ENCODE assay signal across 8 mouse cellular contexts in the genomic region with DNA sequence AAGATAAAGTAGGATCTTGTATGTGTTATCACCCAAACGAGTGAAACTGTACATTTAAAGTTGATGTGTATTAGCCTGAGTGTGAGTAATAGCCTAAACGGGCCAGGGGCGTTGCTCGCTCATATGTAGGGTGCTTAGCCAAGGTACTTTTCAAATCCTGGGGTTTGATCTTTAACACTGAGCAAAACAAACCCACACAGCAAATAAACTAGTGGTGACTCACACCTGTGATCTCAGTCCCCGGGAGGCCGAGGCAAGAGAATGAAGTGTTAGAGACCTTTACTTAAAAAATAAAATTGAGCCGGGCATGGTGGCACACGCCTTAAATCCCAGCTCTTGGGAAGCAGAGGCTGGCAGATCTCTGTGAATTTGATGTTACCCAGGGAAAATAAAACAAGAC. TPM values are rescaled to one million over a fixed set of nuclear protein-coding genes. Genes with fewer than 3 reads are reported as not detected.
A peak's percentile ranks its signal among the peaks of the same experiment; 100 is the strongest.
DNase-seq lines count a peak whose midpoint lies in the region; ATAC-seq lines count a peak whose summit lies in the region.

No protein-coding gene starts in this region.

- H3K9me3 ChIP-seq in liver, embryonic 11.5 days (ENCODE audit: control insufficient read depth, low read length): no peaks in the 10 kb centered on the region
- H3K9me3 ChIP-seq in embryonic facial prominence, embryonic 11.5 days (replicated peaks; ENCODE audit: control insufficient read depth, low read length): no peaks in the 10 kb centered on the region
- no peaks in the 10 kb centered on the region for H3K9me3 ChIP-seq in intestine, embryonic 14.5 days (ENCODE audit: control insufficient read depth, low read length)
- H3K9me3 ChIP-seq in neural tube, embryonic 14.5 days (ENCODE audit: control insufficient read depth, low read length): no peaks in the 10 kb centered on the region

- no peak overlapping the region for H3K27ac ChIP-seq in liver, embryonic 11.5 days (ENCODE audit: low read depth, low read length)
- no peak overlapping the region for H3K27ac ChIP-seq in embryonic facial prominence, embryonic 11.5 days (replicated peaks; ENCODE audit: low read depth, low read length)
- H3K27ac ChIP-seq in intestine, embryonic 14.5 days (ENCODE audit: low read depth): peak overlapping the region; percentile 60
- H3K27ac ChIP-seq in neural tube, embryonic 14.5 days (ENCODE audit: low read depth, low read length): peak overlapping the region; percentile 80; the same call in 1 of the 2 replicates

- ATAC-seq in liver, embryonic 11.5 days (replicated peaks; ENCODE audit: low FRiP score): no peak
- no peak for ATAC-seq in embryonic facial prominence, embryonic 11.5 days (replicated peaks; ENCODE audit: insufficient number of reproducible peaks, low FRiP score, low TSS enrichment, low read depth)
- peak; percentile 44 for ATAC-seq in intestine, embryonic 14.5 days (replicated peaks; ENCODE audit: low FRiP score, low TSS enrichment, low read depth)
- ATAC-seq in neural tube, embryonic 14.5 days (ENCODE audit: low read depth): no peak

- H3K27me3 ChIP-seq in liver, embryonic 11.5 days (replicated peaks; ENCODE audit: control insufficient read depth, insufficient read depth, low read length): no peaks in the 10 kb centered on the region
- H3K27me3 ChIP-seq in embryonic facial prominence, embryonic 11.5 days (ENCODE audit: control insufficient read depth, insufficient read depth, low read length): no peaks in the 10 kb centered on the region
- H3K27me3 ChIP-seq in intestine, embryonic 14.5 days (replicated peaks; ENCODE audit: control insufficient read depth, insufficient read depth, low read length): no peaks in the 10 kb centered on the region
- H3K27me3 ChIP-seq in neural tube, embryonic 14.5 days (ENCODE audit: control insufficient read depth, insufficient read depth, low read length): no peaks in the 10 kb centered on the region

- DNase-seq in liver, embryonic 11.5 days (ENCODE audit: low spot score): no peak
- no peak for DNase-seq in liver
- no peak for DNase-seq in embryonic facial prominence, embryonic 11.5 days (ENCODE audit: low spot score)
- DNase-seq in intestine, embryonic 14.5 days (ENCODE audit: low spot score): no peak
- no peak for DNase-seq in cerebellum, adult 9-10 months
- DNase-seq in urinary bladder, postnatal 10 days (ENCODE audit: low spot score): no peak
- DNase-seq in gastrocnemius, postnatal 4 days (ENCODE audit: low spot score in 2 of 2): no peak

- 73% methylated on average over 8 of the region's 8 CpGs for WGBS in liver, embryonic 11.5 days
- WGBS in embryonic facial prominence, embryonic 11.5 days: 84% methylated on average over 8 of the region's 8 CpGs
- 46% methylated on average over 8 of the region's 8 CpGs for WGBS in intestine, embryonic 14.5 days
- 87% methylated on average over 8 of the region's 8 CpGs for WGBS in neural tube, embryonic 14.5 days

- H3K4me3 ChIP-seq in liver, embryonic 11.5 days (ENCODE audit: low read depth, low read length): no peak overlapping the region; the same call in 1 of the 2 replicates
- H3K4me3 ChIP-seq in embryonic facial prominence, embryonic 11.5 days (ENCODE audit: low read depth, low read length): no peak overlapping the region
- peak overlapping the region; percentile 85 for H3K4me3 ChIP-seq in intestine, embryonic 14.5 days (ENCODE audit: low read depth, low read length)
- H3K4me3 ChIP-seq in neural tube, embryonic 14.5 days (ENCODE audit: low read depth, low read length): peak overlapping the region; percentile 96; the same call in 1 of the 2 replicates

- peaks cover 6% of the 10 kb centered on the region for H3K4me1 ChIP-seq in liver, embryonic 11.5 days (replicated peaks; ENCODE audit: control insufficient read depth, insufficient read depth, low read length)
- H3K4me1 ChIP-seq in embryonic facial prominence, embryonic 11.5 days (ENCODE audit: control insufficient read depth, insufficient read depth, low read length): no peaks in the 10 kb centered on the region
- H3K4me1 ChIP-seq in intestine, embryonic 14.5 days (replicated peaks; ENCODE audit: control insufficient read depth, insufficient read depth, low read length): peaks cover 15% of the 10 kb centered on the region
- peaks cover 7% of the 10 kb centered on the region for H3K4me1 ChIP-seq in neural tube, embryonic 14.5 days (ENCODE audit: control insufficient read depth, insufficient read depth, low read length)

- H3K9ac ChIP-seq in liver, embryonic 11.5 days (ENCODE audit: low read depth, low read length): no peak overlapping the region
- peak overlapping the region; percentile 38 for H3K9ac ChIP-seq in embryonic facial prominence, embryonic 11.5 days (replicated peaks; ENCODE audit: low read length)
- no peak overlapping the region for H3K9ac ChIP-seq in intestine, embryonic 14.5 days (ENCODE audit: low read length)
- peak overlapping the region; percentile 52; the same call in 1 of the 2 replicates for H3K9ac ChIP-seq in neural tube, embryonic 14.5 days (replicated peaks; ENCODE audit: low read depth, low read length)

- H3K4me2 ChIP-seq in liver, embryonic 11.5 days: peak overlapping the region; percentile 69; the same call in 1 of the 2 replicates
- H3K4me2 ChIP-seq in embryonic facial prominence, embryonic 11.5 days (ENCODE audit: low read depth, low read length): no peak overlapping the region; the same call in 1 of the 2 replicates
- peak overlapping the region; percentile 60 for H3K4me2 ChIP-seq in intestine, embryonic 14.5 days (ENCODE audit: low read length)
- peak overlapping the region; percentile 53 for H3K4me2 ChIP-seq in neural tube, embryonic 14.5 days (ENCODE audit: low read depth, low read length)

- H3K36me3 ChIP-seq in liver, embryonic 11.5 days (ENCODE audit: control insufficient read depth, insufficient read depth, low read length): peaks cover 11% of the 10 kb centered on the region; the same call in 1 of the 2 replicates
- no peaks in the 10 kb centered on the region; the same call in 1 of the 2 replicates for H3K36me3 ChIP-seq in embryonic facial prominence, embryonic 11.5 days (replicated peaks; ENCODE audit: control insufficient read depth, insufficient read depth, low read depth, low read length)
- peaks cover 22% of the 10 kb centered on the region for H3K36me3 ChIP-seq in intestine, embryonic 14.5 days (ENCODE audit: control insufficient read depth, insufficient read depth, low read length)
- H3K36me3 ChIP-seq in neural tube, embryonic 14.5 days (ENCODE audit: control insufficient read depth, insufficient read depth, low read length): no peaks in the 10 kb centered on the region; the same call in 1 of the 2 replicates

RNA-seq across cellular contexts. Expression of a gene that starts 0.8 kb away (rescaled TPM):
- polyA plus RNA-seq in liver, embryonic 11.5 days (2014; fragmentation: Nextera tagmentation; extraction: Ambion mirVana): 9.3 and 10.7 TPM in 2 replicates
- 8.6 and 11.1 TPM in 2 replicates for polyA plus RNA-seq in embryonic facial prominence, embryonic 11.5 days (2014; fragmentation: Nextera tagmentation; extraction: Ambion mirVana)
- polyA plus RNA-seq in intestine, embryonic 14.5 days (2014; fragmentation: Nextera tagmentation; extraction: Ambion mirVana): 11.2 and 12.1 TPM in 2 replicates
- polyA plus RNA-seq in neural tube, embryonic 14.5 days (2014; fragmentation: Nextera tagmentation; extraction: Ambion mirVana): 9.1 and 12.6 TPM in 2 replicates
- 10 to 100 TPM; 16.6 to 18.1 TPM for total RNA-seq in gastrocnemius, postnatal 4 days (2021)

RNA-seq across cellular contexts. Expression of a gene that starts 22.1 kb away (rescaled TPM):
- 4.1 and 5.2 TPM in 2 replicates for polyA plus RNA-seq in liver, embryonic 11.5 days (2014; fragmentation: Nextera tagmentation; extraction: Ambion mirVana)
- 15.4 and 16.1 TPM in 2 replicates for polyA plus RNA-seq in embryonic facial prominence, embryonic 11.5 days (2014; fragmentation: Nextera tagmentation; extraction: Ambion mirVana)
- polyA plus RNA-seq in intestine, embryonic 14.5 days (2014; fragmentation: Nextera tagmentation; extraction: Ambion mirVana): 69.1 and 71.5 TPM in 2 replicates
- 0.64 and 0.80 TPM in 2 replicates for polyA plus RNA-seq in neural tube, embryonic 14.5 days (2014; fragmentation: Nextera tagmentation; extraction: Ambion mirVana)
- total RNA-seq in gastrocnemius, postnatal 4 days (2021): 1 to 10 TPM; 6.4 to 6.9 TPM

RNA-seq across cellular contexts. Expression of a gene that starts 37.0 kb away (rescaled TPM):
- 11.1 and 12.8 TPM in 2 replicates for polyA plus RNA-seq in liver, embryonic 11.5 days (2014; fragmentation: Nextera tagmentation; extraction: Ambion mirVana)
- polyA plus RNA-seq in embryonic facial prominence, embryonic 11.5 days (2014; fragmentation: Nextera tagmentation; extraction: Ambion mirVana): 17.6 and 18.0 TPM in 2 replicates
- polyA plus RNA-seq in intestine, embryonic 14.5 days (2014; fragmentation: Nextera tagmentation; extraction: Ambion mirVana): 15.6 and 17.1 TPM in 2 replicates
- 11.2 and 13.0 TPM in 2 replicates for polyA plus RNA-seq in neural tube, embryonic 14.5 days (2014; fragmentation: Nextera tagmentation; extraction: Ambion mirVana)
- 1 to 10 TPM; 6.6 to 7.2 TPM for total RNA-seq in gastrocnemius, postnatal 4 days (2021)

Comparison
In these comparisons a context has a peak if more than half of its experiments do, and no peak if none do; other contexts are left out.
1. H3K27ac ChIP-seq: peak in intestine, embryonic 14.5 days (single experiment) and neural tube, embryonic 14.5 days (single experiment); none in liver, embryonic 11.5 days (single experiment) and embryonic facial prominence, embryonic 11.5 days (single experiment).
2. H3K4me3 ChIP-seq: peak in intestine, embryonic 14.5 days (single experiment) and neural tube, embryonic 14.5 days (single experiment); none in liver, embryonic 11.5 days (single experiment) and embryonic facial prominence, embryonic 11.5 days (single experiment).
3. H3K9ac ChIP-seq: peak in embryonic facial prominence, embryonic 11.5 days (single experiment) and neural tube, embryonic 14.5 days (single experiment); none in liver, embryonic 11.5 days (single experiment) and intestine, embryonic 14.5 days (single experiment).